Mouse (Mus musculus): ENCODE data around the gene Reep3.

DNA sequence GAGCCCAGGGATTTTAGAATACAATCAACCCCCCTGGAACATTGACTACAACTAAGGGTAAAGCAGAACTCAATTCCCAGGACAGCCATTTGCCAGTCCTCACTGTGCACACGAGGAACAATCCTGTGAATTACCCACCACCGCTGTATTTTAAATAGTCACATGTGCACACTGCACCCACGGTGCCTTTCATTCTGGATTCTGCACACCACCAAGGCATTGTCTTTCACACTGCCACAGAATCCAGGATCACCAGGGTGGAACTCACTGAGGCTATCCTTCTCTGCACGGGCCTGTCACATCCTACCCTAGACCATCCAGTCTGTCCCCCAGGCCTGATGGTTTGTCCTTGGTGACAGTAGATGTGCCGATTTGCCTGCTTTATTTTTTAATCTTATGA lies 30.8 kb downstream of the Reep3 start:
- TF ChIP-seq CTCF (conservative IDR thresholded peaks at IDR 0.05 in 1 of 2, IDR thresholded peaks at IDR 0.05 in 1 of 2; ENCODE audit: low read depth in 2 of 2, low read length in 2 of 2) (no peak), MEF2A (IDR thresholded peaks at IDR 0.05; ENCODE audit: borderline replicate concordance, low read depth, low read length) (no peak), POLR2A (IDR thresholded peaks at IDR 0.05; ENCODE audit: low read depth, low read length) (no peak), NRF1 (IDR thresholded peaks at IDR 0.05; ENCODE audit: low read depth, low read length) (no peak), MYC (IDR thresholded peaks at IDR 0.05; ENCODE audit: low read depth, low read length) (no peak), NELFE (IDR thresholded peaks at IDR 0.05; ENCODE audit: low read depth, low read length) (no peak), ZNF384 (IDR thresholded peaks at IDR 0.05; ENCODE audit: low read depth, low read length) (no peak), MXI1 (IDR thresholded peaks at IDR 0.05; ENCODE audit: low read depth, low read length) (no peak), BHLHE40 (IDR thresholded peaks at IDR 0.05; ENCODE audit: low read depth, low read length) (peak; percentile 49), EP300 (IDR thresholded peaks at IDR 0.05; ENCODE audit: low read length) (no peak), SIN3A (IDR thresholded peaks at IDR 0.05; ENCODE audit: low read length) (no peak), CHD1 (IDR thresholded peaks at IDR 0.05; ENCODE audit: low read depth, low read length) (no peak; the same call in 1 of the 2 replicates), ZKSCAN1 (IDR thresholded peaks at IDR 0.05; ENCODE audit: borderline replicate concordance, low read depth, low read length) (no peak), E2F4 (IDR thresholded peaks at IDR 0.05; ENCODE audit: insufficient replicate concordance, low read depth, low read length) (no peak)

All from CH12.LX (cell line).